ENCODE assay signal across 26 mouse cellular contexts in genomic region chr10:18612796-18613195, GRCm38 (mm10).
"Had no signal": no experiment of that assay in that cellular context is flagged by ENCODE, and none has a peak within 500 bp of the region (broad histone marks: within the 10 kb centered on the region; RNA-seq: fewer than 3 reads in every experiment).

No protein-coding gene starts in this region.

- H3K27me3 ChIP-seq: heart, embryonic 13.5 days; heart, embryonic 15.5 days; hindbrain, embryonic 13.5 days; hindbrain, embryonic 15.5 days; limb, embryonic 12.5 days; liver, embryonic 13.5 days had no signal

- H3K4me3 ChIP-seq: heart, adult 2 months; heart, embryonic 13.5 days; heart, embryonic 15.5 days; hindbrain, embryonic 13.5 days; hindbrain, embryonic 15.5 days; left cerebral cortex, adult 2 months; limb, embryonic 10.5 days; limb, embryonic 12.5 days; liver, embryonic 13.5 days had no signal

- H3K27ac ChIP-seq: heart, adult 2 months; heart, embryonic 13.5 days; heart, embryonic 15.5 days; hindbrain, embryonic 13.5 days; hindbrain, embryonic 15.5 days; hindbrain, postnatal 0 days; left cerebral cortex, adult 2 months; limb, embryonic 10.5 days; limb, embryonic 12.5 days; liver, embryonic 13.5 days had no signal

- DNase-seq: gastrocnemius, postnatal 14 days; gastrocnemius, postnatal 36 days; heart, adult 2 months; heart, postnatal 14 days; heart, postnatal 36 days; kidney, adult 11 months; kidney, adult 2 months; kidney, adult 9 months; kidney, postnatal 10 days; kidney, postnatal 25 days; kidney, postnatal 4 days; layer of hippocampus, adult 9-11 months; layer of hippocampus, postnatal 36 days; liver; liver, embryonic 13.5 days had no signal

- H3K9me3 ChIP-seq: heart, embryonic 13.5 days; heart, embryonic 15.5 days; hindbrain, embryonic 13.5 days; hindbrain, embryonic 15.5 days; limb, embryonic 10.5 days; limb, embryonic 12.5 days; liver, embryonic 13.5 days had no signal

- H3K4me2 ChIP-seq: heart, embryonic 11.5 days; heart, embryonic 13.5 days; heart, embryonic 15.5 days; hindbrain, embryonic 13.5 days; hindbrain, embryonic 15.5 days; limb, embryonic 12.5 days; liver, embryonic 11.5 days; liver, embryonic 13.5 days had no signal

- H3K9ac ChIP-seq: heart, embryonic 13.5 days; heart, embryonic 15.5 days; hindbrain, embryonic 13.5 days; hindbrain, embryonic 15.5 days; limb, embryonic 12.5 days; liver, embryonic 13.5 days had no signal

- H3K4me1 ChIP-seq: heart, embryonic 15.5 days; hindbrain, embryonic 13.5 days; hindbrain, embryonic 15.5 days; limb, embryonic 10.5 days; limb, embryonic 12.5 days; liver, embryonic 13.5 days had no signal

- ATAC-seq: hindbrain, postnatal 0 days; intestine, embryonic 16.5 days had no signal

- H3K36me3 ChIP-seq: heart, embryonic 13.5 days; heart, embryonic 15.5 days; limb, embryonic 10.5 days; limb, embryonic 12.5 days; liver, embryonic 13.5 days had no signal
